Mouse (Mus musculus): Measurements from ENCODE around the gene Ulk4. TPM values are rescaled to one million over a fixed set of nuclear protein-coding genes. Genes with fewer than 3 reads are reported as not detected.

Ulk4 gene
- total RNA-seq, 1 experiment from 2014 or later, result 1.1 TPM

DNA sequence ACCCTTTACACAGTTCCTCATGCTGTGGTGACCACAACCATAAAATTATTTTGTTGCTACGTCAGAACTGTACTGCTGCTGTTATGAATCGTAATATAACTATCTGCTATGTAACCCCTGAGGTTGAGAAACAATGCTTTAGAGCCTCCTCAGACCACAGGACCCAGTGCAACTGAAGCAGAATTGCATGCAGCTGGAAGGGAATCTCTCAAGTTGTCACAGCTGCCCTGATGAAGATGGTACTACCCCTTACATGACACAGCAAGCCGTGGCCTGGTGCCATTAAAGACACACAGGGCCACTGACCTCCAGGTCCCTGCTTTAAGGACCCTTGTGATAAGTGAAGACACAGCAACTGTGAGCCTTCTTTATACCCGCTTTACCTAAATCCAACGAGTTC lies 123.7 kb downstream of the Ulk4 start:
- ATAC-seq (replicated peaks; ENCODE audit: insufficient number of reproducible peaks, low FRiP score, low TSS enrichment, poor library complexity, severe bottlenecking), result no peak

DNA sequence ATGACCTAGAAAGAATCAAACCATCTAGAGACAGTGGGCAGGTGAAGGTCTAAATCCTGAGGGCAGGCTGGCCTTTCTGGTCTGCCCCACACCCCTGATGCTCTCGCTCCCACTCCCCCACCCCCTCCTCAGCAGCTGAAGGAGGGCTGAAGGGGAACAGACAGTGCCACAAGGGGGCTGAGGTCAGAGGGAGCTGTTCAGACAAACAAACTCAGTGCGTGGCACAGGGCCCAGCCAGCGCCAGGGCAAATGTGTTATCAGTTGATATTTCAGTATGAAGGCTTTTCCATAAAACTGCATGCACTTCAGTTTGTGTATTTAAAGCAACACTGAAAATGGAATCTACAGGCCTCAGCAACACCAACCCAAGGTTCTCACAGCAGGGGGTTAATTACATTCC lies 128.4 kb downstream of the Ulk4 start:
- no peak for ATAC-seq (replicated peaks; ENCODE audit: insufficient number of reproducible peaks, low FRiP score, low TSS enrichment, poor library complexity, severe bottlenecking)

DNA sequence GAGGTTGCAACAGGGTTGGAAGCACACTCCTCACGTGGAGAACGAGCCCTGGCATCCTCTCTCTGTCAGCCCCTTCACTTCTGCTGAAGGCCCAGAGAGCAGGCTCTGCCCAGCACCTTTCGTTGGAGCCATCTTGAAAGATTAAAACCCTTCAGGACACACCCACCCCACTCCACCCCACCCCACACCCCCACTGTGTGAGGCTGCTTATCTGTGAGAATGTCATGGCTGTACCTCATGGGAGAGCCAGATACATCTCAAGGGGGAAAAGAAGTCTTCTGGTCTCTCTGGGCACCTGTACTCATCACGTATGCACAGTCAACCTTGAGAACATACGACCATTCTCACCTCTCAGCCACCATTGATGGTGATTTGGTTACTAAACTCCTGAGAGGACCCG lies 133.8 kb downstream of the Ulk4 start:
- no peak for ATAC-seq (replicated peaks; ENCODE audit: insufficient number of reproducible peaks, low FRiP score, low TSS enrichment, poor library complexity, severe bottlenecking)

GRCm38 (mm10) chr9:121132549-121132948 lies 144.4 kb downstream of the Ulk4 start:
- no peak for ATAC-seq (replicated peaks; ENCODE audit: insufficient number of reproducible peaks, low FRiP score, low TSS enrichment, poor library complexity, severe bottlenecking)

- ATAC-seq (replicated peaks; ENCODE audit: insufficient number of reproducible peaks, low FRiP score, low TSS enrichment, poor library complexity, severe bottlenecking), result no peak
Measured at GRCm38 (mm10) chr9:121129533-121129932, 147.5 kb downstream of the Ulk4 start.

- ATAC-seq (replicated peaks; ENCODE audit: insufficient number of reproducible peaks, low FRiP score, low TSS enrichment, poor library complexity, severe bottlenecking), result no peak
Measured at GRCm38 (mm10) chr9:121128934-121129333, 148.1 kb downstream of the Ulk4 start.

- no peak for ATAC-seq (replicated peaks; ENCODE audit: insufficient number of reproducible peaks, low FRiP score, low TSS enrichment, poor library complexity, severe bottlenecking)
Measured at GRCm38 (mm10) chr9:121127025-121127424, 150.0 kb downstream of the Ulk4 start.

- ATAC-seq (replicated peaks; ENCODE audit: insufficient number of reproducible peaks, low FRiP score, low TSS enrichment, poor library complexity, severe bottlenecking), result no peak
Measured at GRCm38 (mm10) chr9:121124705-121125104, 152.3 kb downstream of the Ulk4 start.

DNA sequence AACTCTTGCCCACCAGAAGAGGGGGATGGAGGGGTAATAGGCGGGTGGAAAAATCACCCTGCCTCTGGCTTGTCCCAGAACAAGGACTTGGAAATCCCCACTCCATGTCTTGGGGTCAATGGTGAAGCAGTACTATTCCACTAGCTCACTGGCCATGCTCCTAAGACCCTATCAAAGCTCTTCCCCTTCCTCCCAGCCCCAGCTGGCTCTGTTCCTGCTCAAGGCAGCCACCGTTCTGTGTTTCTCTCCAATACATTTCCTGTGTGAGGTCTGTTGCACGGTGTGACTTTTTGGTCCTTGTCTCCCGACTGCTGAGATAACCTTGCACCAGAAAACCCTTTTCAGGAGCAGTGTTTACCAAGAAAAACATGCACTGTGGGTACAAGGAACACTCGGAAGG lies 155.0 kb downstream of the Ulk4 start:
- ATAC-seq (replicated peaks; ENCODE audit: insufficient number of reproducible peaks, low FRiP score, low TSS enrichment, poor library complexity, severe bottlenecking), result no peak

DNA sequence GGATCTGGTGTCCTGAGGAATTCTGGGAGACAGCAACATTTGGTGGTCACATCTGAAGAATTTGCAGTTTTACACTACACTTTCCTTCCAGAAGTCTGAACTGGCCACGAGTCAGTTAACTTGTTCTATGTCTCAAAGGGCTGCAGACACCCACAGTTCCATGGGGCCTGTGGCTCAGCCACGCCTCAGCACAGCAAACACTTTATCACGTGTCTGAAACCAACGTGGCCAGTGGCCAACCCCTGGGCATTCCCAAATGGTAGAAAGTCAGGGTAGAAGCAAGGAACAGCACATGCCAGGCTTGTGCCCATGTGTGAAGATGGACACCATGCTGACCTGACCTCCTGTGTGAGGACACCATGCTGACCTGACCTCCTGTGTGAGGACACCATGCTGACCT lies 159.1 kb downstream of the Ulk4 start:
- ATAC-seq (replicated peaks; ENCODE audit: insufficient number of reproducible peaks, low FRiP score, low TSS enrichment, poor library complexity, severe bottlenecking), result no peak

GRCm38 (mm10) chr9:121112131-121112530 lies 164.9 kb downstream of the Ulk4 start:
- ATAC-seq (replicated peaks; ENCODE audit: insufficient number of reproducible peaks, low FRiP score, low TSS enrichment, poor library complexity, severe bottlenecking), result no peak

DNA sequence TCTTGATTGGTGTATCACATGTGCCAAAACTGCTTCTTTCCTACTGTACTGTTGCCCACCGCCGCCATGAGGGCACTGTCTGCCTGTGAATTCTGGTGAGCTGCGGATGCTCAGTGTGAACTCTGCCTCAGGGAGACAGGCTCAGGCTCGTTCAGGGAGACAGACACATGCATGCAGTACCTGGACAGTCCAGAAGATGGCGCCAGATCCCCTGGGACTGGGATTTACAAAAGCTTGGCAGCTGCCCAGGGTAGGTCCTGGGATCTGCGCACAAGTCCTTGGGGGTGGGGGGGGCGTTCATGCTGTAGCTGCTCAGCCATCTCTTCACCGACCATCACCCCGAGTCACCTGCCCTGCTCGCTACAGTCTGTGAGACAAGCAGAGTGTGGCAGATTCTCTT lies 168.9 kb downstream of the Ulk4 start:
- no peak for ATAC-seq (replicated peaks; ENCODE audit: insufficient number of reproducible peaks, low FRiP score, low TSS enrichment, poor library complexity, severe bottlenecking)

- ATAC-seq (replicated peaks; ENCODE audit: insufficient number of reproducible peaks, low FRiP score, low TSS enrichment, poor library complexity, severe bottlenecking), result no peak
Measured at GRCm38 (mm10) chr9:121107643-121108042, 169.4 kb downstream of the Ulk4 start.

GRCm38 (mm10) chr9:121107101-121107500 lies 169.9 kb downstream of the Ulk4 start:
- no peak for ATAC-seq (replicated peaks; ENCODE audit: insufficient number of reproducible peaks, low FRiP score, low TSS enrichment, poor library complexity, severe bottlenecking)

DNA sequence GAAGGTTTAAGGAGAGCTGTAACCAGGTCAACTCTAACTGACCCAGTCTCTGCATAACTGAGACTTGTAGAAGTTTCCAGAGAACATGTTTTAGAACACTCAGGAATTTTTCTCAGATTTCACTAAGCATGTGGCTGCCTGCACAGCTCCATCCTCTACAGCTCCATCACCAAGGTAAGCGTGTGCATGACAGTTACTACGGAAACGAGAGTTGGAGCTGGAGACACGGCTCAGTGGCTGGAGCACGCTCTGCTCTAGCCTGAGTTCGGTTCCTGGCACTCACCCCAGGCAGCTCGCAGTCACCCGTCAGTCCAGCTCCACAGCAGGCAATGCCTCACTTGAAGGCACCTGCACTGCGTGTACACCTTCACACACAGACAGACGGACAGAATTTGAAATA lies 175.5 kb downstream of the Ulk4 start:
- no peak for ATAC-seq (replicated peaks; ENCODE audit: insufficient number of reproducible peaks, low FRiP score, low TSS enrichment, poor library complexity, severe bottlenecking)

DNA sequence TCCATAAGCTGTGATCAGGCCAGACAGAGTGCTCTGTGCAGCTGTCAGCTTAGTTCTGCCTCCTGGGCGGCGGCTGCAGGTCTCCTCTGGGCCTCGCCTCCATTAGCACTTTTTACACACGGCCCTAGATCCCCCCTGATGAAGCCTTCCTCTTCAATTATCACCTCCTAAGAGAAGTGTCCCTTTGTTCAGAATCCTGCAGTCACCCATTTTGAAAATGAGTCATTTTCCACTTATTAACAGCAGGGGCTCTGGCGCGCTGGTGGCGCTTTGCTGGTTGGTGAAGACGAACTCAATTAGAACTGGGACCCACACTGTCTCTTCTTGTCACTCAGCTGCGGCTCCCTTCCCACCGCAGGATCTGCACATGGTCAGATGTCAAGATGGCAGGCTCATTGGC lies 177.5 kb downstream of the Ulk4 start:
- ATAC-seq (replicated peaks; ENCODE audit: insufficient number of reproducible peaks, low FRiP score, low TSS enrichment, poor library complexity, severe bottlenecking), result no peak

DNA sequence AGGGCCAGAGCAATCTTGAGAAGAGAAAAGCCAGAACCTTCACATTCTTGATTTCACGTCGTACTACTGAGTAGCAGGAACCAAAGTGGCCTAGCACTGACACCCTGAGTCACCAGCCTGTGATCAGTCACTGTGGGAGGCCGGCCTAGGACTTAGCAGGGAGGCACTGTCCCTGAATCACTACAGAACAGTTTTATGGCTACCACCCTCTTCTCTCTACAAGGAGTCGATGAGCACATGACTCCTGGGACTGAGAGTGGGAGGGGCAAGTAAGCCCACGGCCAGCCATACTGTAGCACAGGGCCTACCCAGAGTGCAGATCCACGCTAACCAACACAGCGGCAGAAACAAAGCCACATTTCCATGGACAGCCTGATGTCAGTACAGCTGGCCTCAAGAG lies 183.2 kb downstream of the Ulk4 start:
- no peak for ATAC-seq (replicated peaks; ENCODE audit: insufficient number of reproducible peaks, low FRiP score, low TSS enrichment, poor library complexity, severe bottlenecking)

- ATAC-seq (replicated peaks; ENCODE audit: insufficient number of reproducible peaks, low FRiP score, low TSS enrichment, poor library complexity, severe bottlenecking), result no peak
Measured at GRCm38 (mm10) chr9:121092568-121092967, 184.4 kb downstream of the Ulk4 start.

GRCm38 (mm10) chr9:121091016-121091735 lies 185.8 kb downstream of the Ulk4 start:
- ATAC-seq (replicated peaks; ENCODE audit: insufficient number of reproducible peaks, low FRiP score, low TSS enrichment, poor library complexity, severe bottlenecking), result no peak

DNA sequence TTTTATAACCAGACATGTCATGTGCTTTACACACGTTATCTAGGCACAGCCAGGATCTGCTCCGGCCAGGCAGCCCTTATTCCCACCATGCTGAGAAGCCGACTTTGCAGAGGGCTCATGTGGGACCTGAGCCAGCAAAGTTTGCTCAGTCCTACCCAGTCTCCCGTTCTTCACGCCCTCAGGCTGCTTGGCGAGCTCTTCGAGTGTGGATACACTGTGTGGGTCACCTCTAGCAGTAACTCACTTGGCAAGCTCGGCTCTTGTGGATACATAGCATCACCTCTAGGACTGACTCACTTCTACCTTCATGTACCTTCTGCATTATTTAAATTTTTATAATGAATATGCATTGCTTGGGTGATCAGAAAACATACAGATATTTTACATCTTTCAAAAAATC lies 189.3 kb downstream of the Ulk4 start:
- ATAC-seq (replicated peaks; ENCODE audit: insufficient number of reproducible peaks, low FRiP score, low TSS enrichment, poor library complexity, severe bottlenecking), result no peak

DNA sequence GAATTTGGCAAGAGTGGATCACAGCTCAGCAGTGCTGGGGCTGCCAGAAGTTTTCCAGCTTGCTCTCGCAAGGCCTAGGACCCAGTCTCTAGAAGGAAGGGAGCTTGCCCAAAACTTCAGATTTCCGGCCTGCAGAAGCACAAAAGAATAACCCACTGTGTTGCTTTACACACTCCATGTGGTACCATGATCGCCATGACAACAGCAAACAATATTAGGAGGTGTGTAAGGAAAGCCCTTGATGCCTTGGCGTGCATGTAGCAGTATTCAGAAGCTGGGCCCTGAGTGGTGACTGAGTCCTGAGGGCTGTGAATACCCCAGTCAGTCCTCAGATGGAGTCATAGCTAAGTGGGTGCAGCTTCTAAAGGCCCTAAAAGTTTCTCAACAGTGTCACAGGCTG lies 192.8 kb downstream of the Ulk4 start:
- ATAC-seq (replicated peaks; ENCODE audit: insufficient number of reproducible peaks, low FRiP score, low TSS enrichment, poor library complexity, severe bottlenecking), result no peak

Measured in monocyte, adult 5-6 weeks (primary cell).